Mouse (Mus musculus): ENCODE results near the gene Gm42417. TPM values are rescaled to one million over a fixed set of nuclear protein-coding genes. Genes with fewer than 3 reads are reported as not detected.

Gene Gm42417
- 0.24 TPM in 1 of 2 replicates, not detected in the other for polyA plus RNA-seq (2012)

- no peak for TF ChIP-seq GATA1 (IDR thresholded peaks at IDR 0.05; ENCODE audit: low read length)
These were observed at the start of gene Gm42417 for GRCm38 (mm10) chr1:36539186-36539585. TSS of gene Gm42417 (minus strand) at chr1:36539429.

GRCm38 (mm10) chr1:36587860-36588259 lies 48.6 kb upstream of the Gm42417 start:
- TF ChIP-seq GATA1 (IDR thresholded peaks at IDR 0.05; ENCODE audit: low read length) = no peak

GRCm38 (mm10) chr1:36586288-36586687 lies 47.1 kb upstream of the Gm42417 start:
- TF ChIP-seq GATA1 (IDR thresholded peaks at IDR 0.05; ENCODE audit: low read length) = no peak

- no peak for TF ChIP-seq GATA1 (IDR thresholded peaks at IDR 0.05; ENCODE audit: low read length)
These were observed 44.3 kb upstream of the Gm42417 start for GRCm38 (mm10) chr1:36583408-36584116.

- TF ChIP-seq GATA1 (IDR thresholded peaks at IDR 0.05; ENCODE audit: low read length) = no peak
These were observed 43.0 kb upstream of the Gm42417 start for GRCm38 (mm10) chr1:36582211-36582610.

GRCm38 (mm10) chr1:36581260-36581659 lies 42.0 kb upstream of the Gm42417 start:
- no peak for TF ChIP-seq GATA1 (IDR thresholded peaks at IDR 0.05; ENCODE audit: low read length)

- TF ChIP-seq GATA1 (IDR thresholded peaks at IDR 0.05; ENCODE audit: low read length) = no peak
These were observed 41.4 kb upstream of the Gm42417 start for GRCm38 (mm10) chr1:36580384-36581207.

GRCm38 (mm10) chr1:36579974-36580383 lies 40.8 kb upstream of the Gm42417 start:
- TF ChIP-seq GATA1 (IDR thresholded peaks at IDR 0.05; ENCODE audit: low read length) = no peak

GRCm38 (mm10) chr1:36576991-36577675 lies 37.9 kb upstream of the Gm42417 start:
- no peak for TF ChIP-seq GATA1 (IDR thresholded peaks at IDR 0.05; ENCODE audit: low read length)

GRCm38 (mm10) chr1:36575347-36575746 lies 36.1 kb upstream of the Gm42417 start:
- TF ChIP-seq GATA1 (IDR thresholded peaks at IDR 0.05; ENCODE audit: low read length) = no peak

- no peak for TF ChIP-seq GATA1 (IDR thresholded peaks at IDR 0.05; ENCODE audit: low read length)
These were observed 35.1 kb upstream of the Gm42417 start for GRCm38 (mm10) chr1:36574196-36574955.

- no peak for TF ChIP-seq GATA1 (IDR thresholded peaks at IDR 0.05; ENCODE audit: low read length)
These were observed 34.3 kb upstream of the Gm42417 start for GRCm38 (mm10) chr1:36573524-36573923.

GRCm38 (mm10) chr1:36572709-36573108 lies 33.5 kb upstream of the Gm42417 start:
- TF ChIP-seq GATA1 (IDR thresholded peaks at IDR 0.05; ENCODE audit: low read length) = no peak

GRCm38 (mm10) chr1:36572140-36572700 lies 33.0 kb upstream of the Gm42417 start:
- no peak for TF ChIP-seq GATA1 (IDR thresholded peaks at IDR 0.05; ENCODE audit: low read length)

- TF ChIP-seq GATA1 (IDR thresholded peaks at IDR 0.05; ENCODE audit: low read length) = no peak
These were observed 32.4 kb upstream of the Gm42417 start for GRCm38 (mm10) chr1:36571627-36572026.

All from G1E-ER4 (cell line).